Mouse (Mus musculus): ENCODE data around the gene Gstp1. TPM values are rescaled to one million over a fixed set of nuclear protein-coding genes. Genes with fewer than 3 reads are reported as not detected.

Gstp1 gene
- 19.5 TPM for polyA plus RNA-seq (2014; fragmentation: Illumina TruSeq; extraction: RNeasy Lipid Tissue Mini Kit (QIAGEN cat#74804); ENCODE audit: low read depth, low replicate concordance)

GRCm38 (mm10) chr19:4037788-4038232, at the start of gene Gstp1:
Gene Gstp1 (minus strand): TSS chr19:4037985.

GRCm38 (mm10) chr19:4081394-4081793, 43.6 kb upstream of the Gstp1 start, which contains the start of gene Cabp2:
Gene Cabp2 (plus strand): TSS chr19:4081578.

GRCm38 (mm10) chr19:4059069-4059740, 21.4 kb upstream of the Gstp1 start, which contains the start of gene Gstp3:
Gene Gstp3 (minus strand): TSS chr19:4059569.

DNA sequence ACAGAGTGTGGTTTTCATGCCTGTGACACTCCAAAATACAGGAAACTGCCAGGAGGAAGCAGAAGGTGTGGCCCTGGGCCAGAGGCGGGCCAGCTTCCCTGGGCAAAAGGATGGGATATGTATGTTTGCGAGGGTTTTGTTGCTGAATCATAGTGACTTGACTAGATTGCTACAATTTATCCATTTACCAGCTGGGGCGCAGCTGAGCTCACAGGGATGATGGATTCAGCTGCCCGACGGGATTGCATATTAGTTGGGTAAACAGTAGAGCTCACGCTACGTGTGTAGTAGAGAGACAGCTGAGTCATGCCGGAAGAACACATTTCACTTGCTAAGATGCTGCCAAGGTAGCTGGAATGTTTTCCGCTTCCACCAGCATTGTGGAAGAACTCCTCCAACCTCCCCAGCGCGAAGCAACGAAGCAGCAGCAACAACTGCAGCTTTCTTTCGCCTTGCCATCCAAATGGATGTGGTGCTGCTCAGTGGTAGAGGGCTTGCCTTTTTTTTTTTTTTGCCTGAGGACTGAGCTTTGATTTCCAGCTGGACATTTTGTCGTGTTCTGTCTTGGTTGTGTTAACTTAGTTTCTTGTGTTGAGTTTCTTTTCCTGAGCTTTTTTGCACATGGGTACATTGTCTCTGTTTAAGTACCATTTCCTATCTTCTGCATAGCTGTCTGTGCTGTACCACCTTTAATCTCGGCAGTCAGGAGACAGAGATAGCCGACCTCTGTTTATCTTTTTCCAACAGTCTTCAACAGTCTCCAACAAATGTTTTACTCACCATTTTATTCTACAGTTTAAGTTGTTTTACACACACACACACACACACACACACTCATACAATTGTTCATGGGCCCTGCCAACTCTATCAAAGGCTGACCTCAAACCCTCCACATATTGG, 8.4 kb upstream of the Gstp1 start, which contains the start of gene Gstp2:
Gene Gstp2, minus strand, starts transcription at position 58 of the 900 bp plus-strand sequence.

GRCm38 (mm10) chr19:4012432-4013022, 25.3 kb downstream of the Gstp1 start, which contains the start of gene Ndufv1:
Gene Ndufv1 (minus strand): TSS chr19:4012806.

DNA sequence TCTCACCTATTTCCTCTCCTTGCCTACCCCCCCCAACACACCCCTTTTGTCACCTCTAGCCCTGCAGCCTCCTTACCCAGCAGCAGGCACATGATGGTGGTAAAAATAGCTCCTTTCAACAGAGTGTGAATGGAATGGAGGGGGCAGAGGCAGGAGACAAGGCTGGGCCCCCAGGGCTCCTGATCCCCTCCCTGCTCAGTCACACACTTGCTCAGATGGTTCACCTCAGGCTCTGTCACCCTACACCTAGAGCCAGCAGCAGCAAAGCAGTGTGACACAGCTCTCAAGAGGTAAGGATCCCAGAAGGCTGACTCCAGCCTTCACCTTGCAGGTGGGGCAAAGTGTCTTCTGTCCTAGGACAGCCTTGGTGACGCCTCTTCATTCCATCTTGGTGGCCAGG, 34.7 kb downstream of the Gstp1 start, which contains the start of gene Doc2g:
Gene Doc2g, plus strand, starts transcription at position 202 of the 400 bp plus-strand sequence.

GRCm38 (mm10) chr19:4000119-4000900, 37.5 kb downstream of the Gstp1 start, which contains the start of the genes Nudt8 and Gm49405:
Gene Nudt8 (plus strand): TSS chr19:4000580.
Gene Gm49405 (plus strand): TSS chr19:4000626.

GRCm38 (mm10) chr19:3992416-3992815, 45.4 kb downstream of the Gstp1 start, which contains the start of gene Tbx10:
Gene Tbx10 (plus strand): TSS chr19:3992752.

GRCm38 (mm10) chr19:3986334-3986733, 51.5 kb downstream of the Gstp1 start, which contains the start of gene Acy3:
Gene Acy3 (plus strand): TSS chr19:3986570.

Other genes with a start within 250 kb of the Gstp1 start
- gene Chka, start 186.2 kb downstream of the Gstp1 start, polyA plus RNA-seq (2014; fragmentation: Illumina TruSeq; extraction: RNeasy Lipid Tissue Mini Kit (QIAGEN cat#74804); ENCODE audit: low read depth, low replicate concordance): 119 TPM
- gene Tcirg1, start 130.9 kb downstream of the Gstp1 start, polyA plus RNA-seq (2014; fragmentation: Illumina TruSeq; extraction: RNeasy Lipid Tissue Mini Kit (QIAGEN cat#74804); ENCODE audit: low read depth, low replicate concordance): 2.0 TPM
- 10.0 TPM for gene Ndufs8, start 125.2 kb downstream of the Gstp1 start, polyA plus RNA-seq (2014; fragmentation: Illumina TruSeq; extraction: RNeasy Lipid Tissue Mini Kit (QIAGEN cat#74804); ENCODE audit: low read depth, low replicate concordance)
- gene Aldh3b1, start 108.2 kb downstream of the Gstp1 start, polyA plus RNA-seq (2014; fragmentation: Illumina TruSeq; extraction: RNeasy Lipid Tissue Mini Kit (QIAGEN cat#74804); ENCODE audit: low read depth, low replicate concordance): 9.5 TPM
- gene Unc93b1, start 102.8 kb downstream of the Gstp1 start, polyA plus RNA-seq (2014; fragmentation: Illumina TruSeq; extraction: RNeasy Lipid Tissue Mini Kit (QIAGEN cat#74804); ENCODE audit: low read depth, low replicate concordance): 2.3 TPM
- not detected for gene Aldh3b3, start 79.3 kb downstream of the Gstp1 start, polyA plus RNA-seq (2014; fragmentation: Illumina TruSeq; extraction: RNeasy Lipid Tissue Mini Kit (QIAGEN cat#74804); ENCODE audit: low read depth, low replicate concordance)
- gene Aldh3b2, start 65.7 kb downstream of the Gstp1 start, polyA plus RNA-seq (2014; fragmentation: Illumina TruSeq; extraction: RNeasy Lipid Tissue Mini Kit (QIAGEN cat#74804); ENCODE audit: low read depth, low replicate concordance): 0.99 TPM
- 3.2 TPM for gene Acy3, start 51.4 kb downstream of the Gstp1 start, polyA plus RNA-seq (2014; fragmentation: Illumina TruSeq; extraction: RNeasy Lipid Tissue Mini Kit (QIAGEN cat#74804); ENCODE audit: low read depth, low replicate concordance)
- not detected for gene Tbx10, start 45.2 kb downstream of the Gstp1 start, polyA plus RNA-seq (2014; fragmentation: Illumina TruSeq; extraction: RNeasy Lipid Tissue Mini Kit (QIAGEN cat#74804); ENCODE audit: low read depth, low replicate concordance)
- gene Nudt8, start 37.4 kb downstream of the Gstp1 start, polyA plus RNA-seq (2014; fragmentation: Illumina TruSeq; extraction: RNeasy Lipid Tissue Mini Kit (QIAGEN cat#74804); ENCODE audit: low read depth, low replicate concordance): not detected
- not detected for gene Gm49405, start 37.4 kb downstream of the Gstp1 start, polyA plus RNA-seq (2014; fragmentation: Illumina TruSeq; extraction: RNeasy Lipid Tissue Mini Kit (QIAGEN cat#74804); ENCODE audit: low read depth, low replicate concordance)
- gene Doc2g, start 34.7 kb downstream of the Gstp1 start, polyA plus RNA-seq (2014; fragmentation: Illumina TruSeq; extraction: RNeasy Lipid Tissue Mini Kit (QIAGEN cat#74804); ENCODE audit: low read depth, low replicate concordance): not detected
- 6.6 TPM for gene Ndufv1, start 25.2 kb downstream of the Gstp1 start, polyA plus RNA-seq (2014; fragmentation: Illumina TruSeq; extraction: RNeasy Lipid Tissue Mini Kit (QIAGEN cat#74804); ENCODE audit: low read depth, low replicate concordance)
- gene Gstp2, start 8.0 kb upstream of the Gstp1 start, polyA plus RNA-seq (2014; fragmentation: Illumina TruSeq; extraction: RNeasy Lipid Tissue Mini Kit (QIAGEN cat#74804); ENCODE audit: low read depth, low replicate concordance): 9.4 TPM
- not detected for gene Gstp3, start 21.6 kb upstream of the Gstp1 start, polyA plus RNA-seq (2014; fragmentation: Illumina TruSeq; extraction: RNeasy Lipid Tissue Mini Kit (QIAGEN cat#74804); ENCODE audit: low read depth, low replicate concordance)
- not detected for gene Cabp2, start 43.6 kb upstream of the Gstp1 start, polyA plus RNA-seq (2014; fragmentation: Illumina TruSeq; extraction: RNeasy Lipid Tissue Mini Kit (QIAGEN cat#74804); ENCODE audit: low read depth, low replicate concordance)
- 1.1 TPM for gene Cdk2ap2, start 59.2 kb upstream of the Gstp1 start, polyA plus RNA-seq (2014; fragmentation: Illumina TruSeq; extraction: RNeasy Lipid Tissue Mini Kit (QIAGEN cat#74804); ENCODE audit: low read depth, low replicate concordance)
- 0.87 TPM for gene Pitpnm1, start 62.0 kb upstream of the Gstp1 start, polyA plus RNA-seq (2014; fragmentation: Illumina TruSeq; extraction: RNeasy Lipid Tissue Mini Kit (QIAGEN cat#74804); ENCODE audit: low read depth, low replicate concordance)
- 1.1 TPM for gene Aip, start 87.9 kb upstream of the Gstp1 start, polyA plus RNA-seq (2014; fragmentation: Illumina TruSeq; extraction: RNeasy Lipid Tissue Mini Kit (QIAGEN cat#74804); ENCODE audit: low read depth, low replicate concordance)
- gene Gpr152, start 101.8 kb upstream of the Gstp1 start, polyA plus RNA-seq (2014; fragmentation: Illumina TruSeq; extraction: RNeasy Lipid Tissue Mini Kit (QIAGEN cat#74804); ENCODE audit: low read depth, low replicate concordance): not detected
- gene Cabp4, start 106.0 kb upstream of the Gstp1 start, polyA plus RNA-seq (2014; fragmentation: Illumina TruSeq; extraction: RNeasy Lipid Tissue Mini Kit (QIAGEN cat#74804); ENCODE audit: low read depth, low replicate concordance): not detected
- 31.5 TPM for gene Coro1b, start 110.6 kb upstream of the Gstp1 start, polyA plus RNA-seq (2014; fragmentation: Illumina TruSeq; extraction: RNeasy Lipid Tissue Mini Kit (QIAGEN cat#74804); ENCODE audit: low read depth, low replicate concordance)
- gene Ptprcap, start 115.6 kb upstream of the Gstp1 start, polyA plus RNA-seq (2014; fragmentation: Illumina TruSeq; extraction: RNeasy Lipid Tissue Mini Kit (QIAGEN cat#74804); ENCODE audit: low read depth, low replicate concordance): 3.5 TPM
- 3.1 TPM for gene Rps6kb2, start 125.4 kb upstream of the Gstp1 start, polyA plus RNA-seq (2014; fragmentation: Illumina TruSeq; extraction: RNeasy Lipid Tissue Mini Kit (QIAGEN cat#74804); ENCODE audit: low read depth, low replicate concordance)
- gene Carns1, start 137.5 kb upstream of the Gstp1 start, polyA plus RNA-seq (2014; fragmentation: Illumina TruSeq; extraction: RNeasy Lipid Tissue Mini Kit (QIAGEN cat#74804); ENCODE audit: low read depth, low replicate concordance): 0.93 TPM
- not detected for gene Tbc1d10c, start 153.3 kb upstream of the Gstp1 start, polyA plus RNA-seq (2014; fragmentation: Illumina TruSeq; extraction: RNeasy Lipid Tissue Mini Kit (QIAGEN cat#74804); ENCODE audit: low read depth, low replicate concordance)
- 103 TPM for gene Ppp1ca, start 154.1 kb upstream of the Gstp1 start, polyA plus RNA-seq (2014; fragmentation: Illumina TruSeq; extraction: RNeasy Lipid Tissue Mini Kit (QIAGEN cat#74804); ENCODE audit: low read depth, low replicate concordance)
- 3.1 TPM for gene Rad9a, start 163.7 kb upstream of the Gstp1 start, polyA plus RNA-seq (2014; fragmentation: Illumina TruSeq; extraction: RNeasy Lipid Tissue Mini Kit (QIAGEN cat#74804); ENCODE audit: low read depth, low replicate concordance)
- gene Clcf1, start 176.3 kb upstream of the Gstp1 start, polyA plus RNA-seq (2014; fragmentation: Illumina TruSeq; extraction: RNeasy Lipid Tissue Mini Kit (QIAGEN cat#74804); ENCODE audit: low read depth, low replicate concordance): 0.70 TPM
- not detected for gene AC109138.7, start 176.4 kb upstream of the Gstp1 start, polyA plus RNA-seq (2014; fragmentation: Illumina TruSeq; extraction: RNeasy Lipid Tissue Mini Kit (QIAGEN cat#74804); ENCODE audit: low read depth, low replicate concordance)
- gene Pold4, start 193.9 kb upstream of the Gstp1 start, polyA plus RNA-seq (2014; fragmentation: Illumina TruSeq; extraction: RNeasy Lipid Tissue Mini Kit (QIAGEN cat#74804); ENCODE audit: low read depth, low replicate concordance): not detected
- 3.0 TPM for gene Ssh3, start 231.2 kb upstream of the Gstp1 start, polyA plus RNA-seq (2014; fragmentation: Illumina TruSeq; extraction: RNeasy Lipid Tissue Mini Kit (QIAGEN cat#74804); ENCODE audit: low read depth, low replicate concordance)
- not detected for gene Ankrd13d, start 245.2 kb upstream of the Gstp1 start, polyA plus RNA-seq (2014; fragmentation: Illumina TruSeq; extraction: RNeasy Lipid Tissue Mini Kit (QIAGEN cat#74804); ENCODE audit: low read depth, low replicate concordance)